Mouse (Mus musculus): ENCODE measurements around the gene Olfr1051.
"Not testable (repeated sequence)": the region's sequence is repeated elsewhere in the genome, so short reads cannot be mapped to it uniquely, and the experiment has no call there.

Gene Olfr1051

GRCm38 (mm10) chr2:86278988-86279387 lies at the start of gene Olfr1051:
TSS of gene Olfr1051 (minus strand) at chr2:86279088.
- not testable (repeated sequence) for DNase-seq

GRCm38 (mm10) chr2:86315184-86315583 lies 36.3 kb upstream of the Olfr1051 start, which contains the start of gene Olfr1053:
TSS of gene Olfr1053 (minus strand) at chr2:86315284.
- no peak for DNase-seq

GRCm38 (mm10) chr2:86292155-86292554 lies 13.3 kb upstream of the Olfr1051 start, which contains the start of gene Olfr1052:
TSS of gene Olfr1052 (plus strand) at chr2:86292455.
- no peak for DNase-seq

GRCm38 (mm10) chr2:86258228-86258627 lies 20.7 kb downstream of the Olfr1051 start, which contains the start of gene Olfr1049:
TSS of gene Olfr1049 (minus strand) at chr2:86258328.
- not testable (repeated sequence) for DNase-seq

GRCm38 (mm10) chr2:86240189-86240588 lies 38.7 kb downstream of the Olfr1051 start, which contains the start of gene Olfr1048:
TSS of gene Olfr1048 (minus strand) at chr2:86240289.
- DNase-seq, result no peak

GRCm38 (mm10) chr2:86231301-86231700 lies 47.6 kb downstream of the Olfr1051 start, which contains the start of gene Olfr1047:
TSS of gene Olfr1047 (minus strand) at chr2:86231401.
- DNase-seq, result no peak

Data from kidney, postnatal 36 days (tissue).